Mouse (Mus musculus) 416B (cell line): ENCODE results near the gene Pon2.

Experiments
- DNase-seq: peaks from one replicate; pipeline ENCODE4 v3.0.0; 2011; ENCODE audit warnings: low read depth

Pon2 gene

DNA sequence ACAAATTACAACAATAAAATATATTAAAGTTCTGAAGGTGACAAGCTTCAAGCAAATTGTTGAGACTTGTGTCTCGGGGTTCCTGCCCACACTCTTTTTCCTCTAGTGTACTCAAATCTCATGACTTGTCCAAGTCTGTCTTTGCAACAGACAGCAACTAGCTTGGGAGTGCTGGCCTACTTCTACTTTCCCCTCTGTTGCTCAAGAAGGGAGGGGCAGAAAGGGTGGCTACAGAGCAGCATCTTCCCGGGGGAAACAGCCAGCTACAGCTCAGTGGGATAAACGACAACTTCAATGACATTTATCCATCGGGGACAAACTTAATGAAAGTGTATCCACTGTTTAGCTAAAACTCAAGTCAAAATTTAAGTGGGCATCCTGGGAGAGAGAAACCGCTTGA, 5.4 kb downstream of the Pon2 start:
- no peak for DNase-seq

DNA sequence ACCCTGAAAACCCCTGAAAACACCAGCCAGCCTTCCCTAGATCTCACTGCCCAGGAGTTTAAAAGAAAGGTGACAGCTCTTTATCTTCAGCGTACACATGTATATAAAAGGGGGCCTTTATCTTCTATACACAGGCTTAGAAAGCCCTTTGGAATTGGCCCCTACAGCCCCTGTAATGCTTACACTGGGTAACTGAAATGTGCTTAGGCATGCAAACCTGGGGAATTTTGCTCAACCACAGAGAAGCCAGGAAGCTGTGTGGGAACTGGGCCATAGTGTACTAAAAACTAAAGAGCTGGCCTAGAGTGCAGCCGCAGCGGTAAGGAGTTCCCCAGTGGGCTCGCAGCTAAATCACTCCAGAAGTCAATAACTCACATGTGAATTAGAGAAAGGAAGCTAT, 6.8 kb downstream of the Pon2 start:
- no peak for DNase-seq

DNA sequence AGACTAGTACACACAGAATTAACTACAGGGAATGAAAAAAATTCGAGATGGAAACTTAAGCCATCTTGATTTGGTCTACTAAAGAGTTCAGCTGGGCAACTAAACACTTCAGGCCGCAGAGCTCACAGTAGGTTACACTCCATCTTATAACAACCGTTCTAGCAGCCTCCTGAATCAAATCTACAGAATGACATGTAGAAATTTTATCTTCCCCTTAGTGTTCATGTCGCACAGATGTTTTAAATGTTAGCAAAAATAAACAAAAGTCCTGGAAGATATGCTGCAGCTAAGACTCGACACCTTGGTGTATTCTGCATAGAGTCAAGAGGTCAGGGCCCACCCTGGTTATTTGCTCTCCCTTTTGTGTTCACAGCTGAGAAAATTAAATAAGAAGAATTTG, 10.3 kb downstream of the Pon2 start:
- DNase-seq = no peak

DNA sequence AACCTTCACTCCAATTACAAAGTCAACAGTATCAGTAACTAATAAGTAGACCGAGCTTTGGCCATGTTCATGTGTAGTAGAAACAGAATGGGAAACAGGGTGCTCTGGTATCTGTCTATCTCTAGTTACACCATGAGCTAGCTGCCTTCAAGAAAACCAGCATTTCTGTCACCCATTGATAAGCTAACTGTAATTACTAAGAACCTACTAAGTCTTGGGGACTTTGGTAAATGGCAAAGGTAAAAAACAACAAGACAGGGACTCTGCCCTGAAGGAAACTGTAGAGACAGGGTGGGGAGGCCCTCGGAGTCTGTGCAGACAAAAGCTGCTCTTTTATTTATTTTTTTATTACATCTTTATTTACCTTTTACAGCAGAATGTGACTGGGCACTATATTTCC, 10.9 kb downstream of the Pon2 start:
- no peak for DNase-seq

DNA sequence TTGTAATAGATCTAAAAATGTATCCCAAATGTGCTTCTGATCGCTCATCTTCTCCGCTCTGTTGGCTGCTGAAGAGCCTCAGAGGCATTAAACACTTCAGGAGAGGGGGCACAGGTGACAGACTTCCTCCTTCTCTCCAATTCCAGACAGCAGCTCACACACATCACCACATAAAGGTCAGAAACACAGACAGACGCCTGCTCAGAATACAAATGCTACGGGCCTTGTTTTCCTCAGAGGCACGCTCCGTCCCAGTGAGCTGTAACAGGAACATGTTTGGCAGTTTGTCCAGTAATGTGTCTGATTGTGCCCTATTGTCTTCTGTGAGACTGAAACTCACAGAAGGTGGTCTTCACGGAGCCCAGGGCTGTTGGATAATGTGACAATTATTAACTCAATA, 15.8 kb downstream of the Pon2 start:
- DNase-seq = no peak

DNA sequence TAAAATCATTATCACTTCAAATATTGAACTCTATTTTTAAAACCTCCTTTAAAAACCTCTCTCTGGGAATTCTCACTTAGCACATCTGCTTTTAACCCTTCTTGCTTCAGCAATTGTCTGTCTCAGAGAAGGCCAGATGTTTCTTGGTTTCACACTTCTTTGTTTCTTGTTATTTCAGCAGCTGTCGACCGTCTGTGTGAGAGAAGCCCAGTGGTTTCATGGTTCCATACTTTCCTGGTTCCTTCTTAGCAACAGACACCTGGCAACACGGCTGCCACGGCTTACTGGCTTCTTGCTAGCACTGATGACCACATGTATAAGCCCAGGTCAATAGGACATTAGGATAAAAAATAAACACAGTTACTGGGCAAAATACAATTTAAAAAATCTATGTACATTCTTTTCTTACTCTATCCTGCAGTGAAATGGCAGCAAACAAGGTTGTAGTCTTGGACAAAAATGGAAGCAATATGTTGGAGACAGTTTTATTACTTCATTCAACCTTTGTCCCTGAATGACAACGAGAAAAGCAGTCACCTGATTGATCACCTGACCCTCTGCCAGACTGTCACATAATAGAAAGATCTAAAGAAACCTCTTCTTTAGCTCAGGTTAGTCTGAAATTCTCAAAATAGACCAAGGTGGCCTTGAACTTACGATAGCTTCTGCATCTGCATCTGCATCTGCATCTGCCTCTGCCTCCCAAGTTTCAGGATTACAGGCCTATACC, 17.5 kb downstream of the Pon2 start:
- DNase-seq = no peak

DNA sequence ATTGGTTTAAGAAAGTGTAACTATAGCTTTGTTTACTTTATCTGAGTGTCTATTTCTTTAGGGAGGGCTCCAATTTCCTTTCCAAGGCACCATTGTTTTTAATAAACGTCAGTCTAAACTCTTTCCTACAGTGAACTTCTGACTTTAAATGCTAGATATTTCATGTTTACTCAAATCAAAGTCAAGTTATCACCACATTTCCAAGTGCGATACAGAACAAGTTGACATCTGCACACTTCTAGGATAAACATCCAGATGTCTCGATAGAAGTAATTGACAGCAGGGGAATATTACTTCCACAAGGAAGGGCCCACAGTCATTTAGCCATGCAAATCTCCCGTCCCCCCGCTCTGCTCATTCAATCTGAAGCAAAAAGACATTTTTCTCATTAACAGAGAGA, 20.3 kb downstream of the Pon2 start:
- DNase-seq = no peak

DNA sequence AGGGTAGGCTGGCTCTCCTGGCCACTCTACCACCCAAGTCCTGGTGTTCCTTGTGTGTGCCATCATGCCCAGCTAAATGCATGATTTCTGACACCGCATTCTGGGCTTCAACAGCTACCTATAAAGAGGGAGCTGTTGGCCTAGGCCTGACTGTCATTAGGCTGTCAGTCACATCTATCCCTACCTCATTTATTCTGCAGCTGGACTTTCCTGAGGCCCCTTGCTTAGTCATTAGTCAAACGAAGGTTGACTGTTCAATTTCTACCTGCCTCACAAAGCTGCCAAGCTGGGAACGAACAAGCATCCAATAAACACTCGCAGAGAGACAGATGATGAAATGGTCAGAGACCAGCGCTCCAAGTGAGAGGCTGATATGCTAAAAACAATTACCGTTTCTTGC, 28.6 kb downstream of the Pon2 start:
- no peak for DNase-seq

DNA sequence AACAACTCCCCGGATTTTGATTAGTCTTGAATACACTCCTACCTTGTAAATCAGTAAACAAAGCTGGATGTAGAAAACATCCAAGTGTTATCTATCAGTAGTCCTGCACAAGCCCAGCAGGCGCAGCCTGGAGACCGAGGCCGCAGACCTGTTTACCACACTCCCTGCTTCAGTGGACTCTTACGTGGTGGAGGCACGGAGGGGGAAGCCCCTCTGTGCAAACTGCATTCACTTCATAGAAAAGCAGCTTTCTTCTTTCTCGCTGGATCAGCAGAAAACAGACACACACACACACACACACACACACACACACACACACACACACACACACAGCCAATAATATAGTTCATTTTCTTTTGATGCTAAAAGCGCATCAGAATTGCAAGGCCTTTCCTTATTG, 33.5 kb downstream of the Pon2 start:
- DNase-seq = no peak

DNA sequence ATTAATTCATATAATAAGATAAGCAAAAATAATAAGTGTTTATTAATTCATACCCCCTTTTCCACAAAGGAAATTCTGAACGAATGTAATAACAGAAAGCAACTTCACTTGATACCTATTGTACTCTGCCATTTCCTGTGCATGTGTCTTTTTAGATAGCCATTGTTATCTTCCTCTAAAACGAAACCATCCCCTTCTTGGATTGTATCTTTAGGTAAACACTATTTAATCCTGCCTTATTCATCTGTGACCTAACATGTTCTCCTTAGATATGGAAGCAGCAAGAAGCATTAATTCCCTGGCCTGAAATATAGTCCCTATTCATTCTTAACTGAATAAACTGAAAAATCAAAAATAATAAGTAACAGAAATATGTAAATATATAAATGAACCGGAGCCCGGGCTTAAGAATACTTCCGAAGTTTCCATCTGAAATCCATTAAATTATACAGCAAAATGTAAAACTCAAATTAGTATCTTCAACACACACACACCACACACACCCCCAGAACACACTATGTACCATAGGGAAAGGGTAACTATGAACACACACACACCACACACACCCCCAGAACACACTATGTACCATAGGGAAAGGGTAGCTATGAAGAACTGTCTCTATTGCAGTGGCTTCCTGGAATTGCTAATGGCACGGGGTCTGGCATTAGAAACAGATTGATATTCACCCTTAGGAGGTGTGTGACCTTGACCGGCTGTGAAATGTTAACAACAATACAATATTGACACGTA, 34.8 kb downstream of the Pon2 start:
- DNase-seq = peak; percentile 36

DNA sequence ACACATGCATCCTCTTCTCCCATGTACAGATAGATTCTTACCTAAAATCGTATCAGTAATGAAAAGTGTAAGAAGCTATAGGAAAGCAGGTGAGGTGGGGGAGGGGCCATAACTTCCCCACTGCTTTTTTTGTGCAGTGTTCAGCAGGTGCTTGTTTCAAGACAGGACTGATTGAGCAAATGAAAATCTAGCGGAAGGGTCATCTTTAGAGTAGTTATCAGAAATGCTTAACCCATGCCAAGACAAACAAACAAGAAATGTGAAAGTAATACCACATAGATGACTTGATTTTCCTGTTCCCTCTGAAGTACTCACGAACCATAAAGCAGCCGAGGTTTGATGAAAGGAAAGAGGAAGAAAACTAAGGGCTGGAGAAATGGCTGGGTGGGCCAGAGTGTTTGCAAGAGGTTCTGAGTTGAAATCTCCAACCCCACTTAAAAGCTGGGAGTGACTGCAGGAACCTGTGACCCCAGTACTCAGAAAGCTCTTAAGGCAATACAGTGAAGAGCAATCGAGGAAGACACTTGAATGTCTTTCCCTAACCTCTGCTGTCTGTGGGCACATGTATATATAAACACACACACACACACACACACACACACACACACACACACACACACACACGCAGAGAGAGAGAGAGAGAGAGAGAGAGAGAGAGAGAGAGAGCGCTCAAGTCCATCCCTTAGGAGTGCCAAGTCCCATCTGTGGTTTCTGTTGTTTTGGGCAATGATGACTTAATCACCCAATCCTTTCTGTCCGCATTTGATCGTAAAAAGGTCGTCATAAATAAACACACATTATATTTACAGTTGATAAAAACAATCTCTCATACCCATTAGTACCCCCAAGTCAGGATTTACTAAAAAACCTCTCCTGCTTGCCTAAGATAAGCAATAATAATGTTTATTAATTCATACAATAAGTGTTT, 35.7 kb downstream of the Pon2 start:
- peak; percentile 17 for DNase-seq

DNA sequence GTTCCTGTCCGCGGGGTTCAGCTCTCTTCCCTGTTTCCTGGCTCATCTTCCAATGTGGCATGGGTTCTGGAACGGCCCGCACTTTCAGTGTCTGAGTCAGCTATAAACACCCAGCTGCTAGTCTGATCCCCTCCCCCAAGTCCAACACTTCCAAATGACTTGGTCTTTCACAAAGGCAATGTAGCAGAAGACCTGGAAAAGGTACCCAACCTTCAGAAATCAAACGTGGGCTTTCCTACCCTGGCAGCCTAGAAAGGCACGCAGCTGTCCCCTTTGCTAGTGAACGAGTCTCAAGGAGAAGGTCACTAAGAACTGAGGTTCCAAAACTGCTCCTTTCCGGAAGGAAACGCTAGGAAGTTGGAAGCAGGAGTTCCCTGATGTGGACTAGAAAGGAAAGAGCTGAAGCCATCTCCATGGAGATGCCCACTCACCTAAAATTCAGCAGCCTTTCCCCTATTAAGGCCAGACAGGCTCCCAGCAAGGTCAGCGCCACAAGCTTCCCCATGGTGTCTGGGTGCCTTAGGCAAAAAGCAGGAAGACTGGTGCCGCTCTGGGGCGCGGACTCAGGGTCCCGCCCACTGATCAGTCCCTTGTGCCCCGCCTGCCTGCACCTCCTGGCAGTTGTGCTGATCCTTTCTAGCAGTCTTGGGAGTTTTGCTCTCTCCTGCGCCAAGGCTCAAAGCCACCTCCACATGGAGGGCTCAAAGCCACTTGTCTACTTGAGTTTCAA, 42.4 kb downstream of the Pon2 start, which contains the start of gene Pon3:
TSS of gene Pon3 (minus strand) at position 565 of the 730 bp plus-strand sequence.
- peak; percentile 81 for DNase-seq

DNA sequence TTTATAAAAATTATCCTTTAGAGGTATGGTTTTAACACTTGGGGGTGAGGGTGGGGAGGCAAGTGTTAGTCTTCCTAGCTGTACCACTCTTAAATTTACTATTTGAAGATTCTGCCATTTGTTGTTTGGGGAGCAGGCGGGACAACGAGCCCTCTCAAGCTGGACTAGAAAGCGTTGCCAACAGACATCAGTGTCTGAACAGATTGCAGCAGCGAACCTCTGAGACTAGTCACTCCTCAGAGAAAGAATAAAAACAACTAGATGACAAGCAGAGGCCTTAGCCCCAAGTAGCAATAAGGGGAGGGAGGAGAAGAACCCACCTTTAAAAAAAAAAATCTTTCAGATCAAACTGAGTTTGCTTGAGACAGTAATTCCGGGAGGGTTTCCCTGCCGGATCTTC, 43.0 kb downstream of the Pon2 start:
- no peak for DNase-seq

DNA sequence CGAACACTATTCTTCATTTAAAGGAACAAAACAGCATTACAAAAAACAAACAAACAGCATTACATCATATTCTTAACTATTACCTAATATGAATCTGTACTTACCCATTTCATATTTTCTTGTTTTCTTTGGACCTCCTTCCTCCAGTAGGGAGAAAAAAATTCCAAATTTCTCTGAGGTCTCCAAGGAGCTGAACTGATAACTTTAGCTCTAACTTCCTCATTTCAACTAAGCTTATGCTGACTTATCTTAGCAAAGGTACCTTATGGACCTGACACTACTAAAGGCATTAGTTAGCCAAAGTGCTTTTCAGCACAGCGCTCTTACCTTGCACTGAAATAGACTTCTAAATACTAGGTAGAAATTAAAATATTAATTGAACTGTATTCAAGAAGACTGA, 43.4 kb downstream of the Pon2 start:
- peak; percentile 24 for DNase-seq

DNA sequence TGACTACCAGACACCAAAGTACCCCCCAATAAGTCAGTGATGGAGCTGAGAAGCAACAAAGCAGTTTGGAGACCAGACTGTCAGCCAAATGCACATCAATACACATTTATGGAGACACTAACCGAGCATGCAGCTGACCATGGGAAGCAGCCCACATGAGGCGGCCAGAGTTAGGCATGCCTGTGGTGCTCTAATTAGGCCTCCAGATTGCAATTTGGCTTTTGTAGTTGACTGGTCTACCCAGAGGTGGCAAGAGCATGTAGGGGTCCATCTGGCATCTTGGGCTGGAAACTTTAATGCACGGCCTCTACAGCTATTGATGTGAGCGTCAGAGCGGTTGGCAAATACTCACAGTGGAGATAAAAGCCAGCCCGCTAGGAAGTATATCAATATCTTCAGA, 52.3 kb downstream of the Pon2 start:
- no peak for DNase-seq

DNA sequence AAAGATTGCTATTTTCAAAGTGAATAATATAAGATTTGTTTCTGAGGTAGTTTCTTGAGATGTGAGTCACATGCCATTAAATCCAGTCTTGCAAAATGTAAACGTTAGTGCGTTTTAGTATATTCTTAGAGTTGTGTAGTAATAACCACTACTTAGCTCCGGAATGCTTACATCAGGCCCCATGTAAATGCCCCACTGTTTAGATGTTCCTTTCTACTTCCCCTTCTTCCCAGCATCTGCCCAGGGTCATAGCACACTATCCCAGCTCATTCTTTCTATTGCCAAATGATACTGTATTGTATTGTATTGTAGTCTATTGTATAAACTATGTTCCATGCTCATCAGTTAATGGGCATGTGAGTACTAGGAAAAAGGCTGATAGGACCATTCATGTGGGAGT, 59.5 kb downstream of the Pon2 start:
- DNase-seq = peak; percentile 12

DNA sequence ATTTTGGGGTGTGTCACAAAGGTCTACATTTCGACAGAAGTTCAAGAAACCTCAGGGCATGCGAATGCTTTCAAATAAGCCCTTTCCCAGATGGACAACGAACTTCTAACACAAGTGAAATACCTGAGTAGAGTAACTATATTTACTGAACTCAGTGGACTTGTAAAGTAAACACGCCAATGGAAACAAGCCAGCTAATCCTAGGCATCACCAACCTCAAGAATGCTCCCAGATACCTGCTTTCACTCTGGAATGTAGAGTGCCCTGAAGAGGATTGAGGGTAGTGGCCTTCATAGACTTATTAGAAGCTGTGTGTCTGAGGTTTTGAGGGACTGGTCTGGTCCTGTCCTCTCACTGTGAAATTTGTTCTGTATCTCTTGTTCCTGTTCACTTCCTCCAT, 60.7 kb downstream of the Pon2 start:
- no peak for DNase-seq

DNA sequence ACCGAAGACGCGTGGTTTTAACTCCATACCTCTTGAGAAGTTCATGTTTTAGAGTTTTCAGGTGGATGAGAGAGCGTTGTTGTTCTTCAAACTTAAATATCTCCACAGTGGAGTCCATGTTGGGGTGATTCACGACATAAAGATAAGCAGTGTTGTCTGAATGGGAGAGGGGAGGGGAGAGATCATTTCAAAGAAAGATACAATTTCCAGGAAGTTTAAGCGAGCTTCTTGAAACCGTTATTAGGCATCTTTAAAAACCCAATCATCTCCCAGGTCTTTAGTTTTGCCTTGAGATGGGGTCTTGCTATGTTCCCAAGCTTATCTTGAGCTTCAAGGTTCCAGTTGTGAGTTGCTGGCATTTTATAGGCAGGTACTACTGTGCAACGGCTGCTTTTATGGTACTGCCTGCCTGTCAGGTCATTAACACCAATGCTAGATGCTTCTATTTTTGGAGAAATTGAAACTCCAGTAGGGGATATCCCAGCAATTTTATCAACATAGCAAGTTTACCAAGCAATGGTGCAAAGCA, 61.3 kb downstream of the Pon2 start:
- DNase-seq = no peak

DNA sequence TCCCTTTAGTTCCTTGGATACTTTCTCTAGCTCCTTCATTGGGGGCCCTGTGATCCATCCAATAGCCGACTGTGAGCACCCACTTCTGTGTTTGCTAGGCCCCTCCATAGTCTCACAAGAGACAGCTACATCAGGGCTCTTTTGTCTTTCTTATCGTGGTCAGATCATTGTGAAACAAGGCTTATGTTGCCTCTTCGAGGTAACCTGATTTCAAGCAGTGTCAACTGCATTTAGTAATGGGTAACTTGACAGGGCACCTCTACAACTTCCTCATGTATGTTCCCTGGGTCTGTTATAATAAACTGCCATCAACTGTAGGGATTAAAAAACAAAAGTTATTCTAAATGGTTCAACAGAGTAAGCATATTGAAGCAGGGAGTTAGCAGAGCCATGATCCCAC, 63.7 kb downstream of the Pon2 start:
- peak; percentile 62 for DNase-seq

DNA sequence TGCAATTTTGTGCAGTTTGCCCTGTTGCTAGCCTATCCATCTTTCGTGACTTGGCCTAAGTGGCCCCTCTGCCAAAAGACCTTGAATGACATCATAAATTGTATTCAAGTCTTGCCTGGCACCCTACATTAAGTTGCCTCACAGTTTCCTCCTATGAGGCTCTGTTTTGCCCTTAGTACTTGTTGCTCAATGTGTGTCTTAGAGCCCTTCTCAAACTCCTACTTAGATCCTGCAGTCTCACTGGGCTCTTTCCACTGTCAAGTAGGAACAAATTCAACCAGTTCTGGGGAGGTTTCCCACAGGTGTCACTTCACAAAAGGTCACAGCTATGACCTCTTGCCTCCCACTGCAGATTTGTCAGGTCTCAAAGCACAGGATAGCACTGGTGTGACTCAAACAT, 64.4 kb downstream of the Pon2 start:
- DNase-seq = peak; percentile 65

DNA sequence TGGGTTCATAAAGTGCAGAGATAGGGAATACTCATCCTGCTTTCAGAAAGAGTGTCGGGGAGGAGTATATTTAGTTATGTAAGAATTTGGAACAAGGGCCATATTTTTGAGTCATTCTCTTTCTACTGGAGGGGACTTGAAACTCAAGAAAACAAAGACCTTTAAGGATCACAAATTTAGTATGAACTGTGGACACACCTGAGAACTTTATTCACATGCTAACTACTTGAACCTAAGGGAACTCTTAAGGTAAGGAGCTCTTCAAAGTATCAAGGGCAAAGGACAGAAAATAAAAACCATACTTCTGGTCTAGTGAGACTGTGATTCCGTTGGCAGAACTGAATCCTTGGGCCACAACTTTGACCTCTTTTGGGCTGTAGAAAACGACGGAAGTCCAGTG, 66.2 kb downstream of the Pon2 start:
- DNase-seq = no peak

DNA sequence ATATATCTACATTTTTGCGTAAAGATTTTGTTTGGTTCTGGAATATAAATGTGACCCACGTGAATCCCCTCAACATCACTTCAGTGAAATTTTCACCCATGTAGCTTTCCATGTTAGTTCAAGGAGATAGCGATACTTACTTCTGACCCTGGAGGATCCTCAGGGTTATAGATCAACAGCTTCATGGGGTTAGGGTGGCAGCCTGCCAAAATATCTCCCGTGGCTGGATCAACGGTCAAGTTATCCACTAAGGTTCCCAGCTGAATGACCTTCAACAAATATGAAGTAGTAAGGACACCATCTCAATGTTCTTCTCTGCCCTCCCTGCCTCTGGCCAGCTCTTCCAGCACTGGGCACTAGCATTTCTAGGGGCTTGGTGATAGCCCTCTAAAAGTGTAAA, 68.0 kb downstream of the Pon2 start:
- no peak for DNase-seq
